Mouse (Mus musculus): ENCODE data around the gene Ift57. TPM values are rescaled to one million over a fixed set of nuclear protein-coding genes. Genes with fewer than 3 reads are reported as not detected.

Gene Ift57
- polyA plus RNA-seq, 1 experiment from 2014 or later: 30.5 TPM

DNA sequence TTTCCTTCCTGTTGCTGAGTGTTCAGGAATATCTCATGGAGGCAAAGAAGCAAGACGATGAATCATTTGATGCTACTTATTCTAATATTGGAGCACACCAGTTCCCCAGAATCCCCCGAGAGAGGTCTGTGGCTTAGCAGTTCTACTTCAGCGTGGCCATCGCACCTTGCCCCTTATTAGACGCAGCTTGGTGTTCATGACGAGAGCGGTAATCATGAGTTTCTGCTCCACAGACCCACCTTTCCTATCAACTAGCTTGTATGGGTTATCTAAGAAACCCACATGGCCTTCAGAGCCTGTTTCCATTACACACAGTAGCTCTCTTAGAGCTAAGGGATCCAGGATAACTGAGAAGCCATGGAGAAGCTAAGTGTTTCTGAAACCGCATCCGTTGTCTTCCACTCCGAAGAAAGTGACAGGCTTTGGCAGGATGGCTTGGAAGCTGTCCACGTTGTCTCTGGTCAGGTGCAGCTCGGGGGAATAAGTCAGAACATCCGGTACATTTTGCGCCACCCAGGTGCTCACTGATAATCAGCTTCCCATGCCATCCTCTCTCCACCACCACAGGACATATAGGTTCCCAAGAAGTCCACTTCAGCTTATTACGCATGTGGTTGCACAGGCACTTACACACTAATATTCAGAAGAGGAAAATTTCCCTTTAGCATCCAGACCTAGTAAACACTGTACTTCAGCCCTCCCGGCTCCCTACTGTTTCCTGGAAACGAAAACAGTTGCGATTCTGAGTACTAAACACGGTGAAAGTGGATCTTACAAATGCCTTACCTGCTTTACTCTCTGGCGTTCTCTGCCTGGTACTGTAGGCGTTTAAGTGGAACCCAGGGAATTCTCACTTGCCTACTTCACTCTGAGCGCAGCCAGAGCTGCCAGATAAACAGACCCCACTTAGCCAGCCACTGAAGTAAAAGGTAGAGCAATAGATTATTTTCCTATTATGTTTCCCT is 76.3 kb downstream of the Ift57 start:
- Histone ChIP-seq H3K36me3 (ENCODE audit: control insufficient read depth, insufficient read depth, low read length) (no peaks in the 10 kb centered on the region), H3K9me3 (ENCODE audit: control insufficient read depth, low read length) (no peaks in the 10 kb centered on the region), H3K4me2 (ENCODE audit: low read depth, low read length, severe bottlenecking) (no peak overlapping the region), H3K27ac (ENCODE audit: low read depth, low read length) (no peak overlapping the region), H3K9ac (ENCODE audit: low read length) (no peak overlapping the region), H3K4me1 (replicated peaks; ENCODE audit: control insufficient read depth, insufficient read depth, low read length) (no peaks in the 10 kb centered on the region), H3K4me3 (ENCODE audit: low read depth, low read length) (no peak overlapping the region), H3K27me3 (ENCODE audit: control insufficient read depth, insufficient read depth, low read length) (no peaks in the 10 kb centered on the region)
- ATAC-seq (replicated peaks; ENCODE audit: low FRiP score): no peak
- DNase-seq (ENCODE audit: low spot score): no peak
- WGBS: 91% methylated on average over 22 of the region's 22 CpGs

DNA sequence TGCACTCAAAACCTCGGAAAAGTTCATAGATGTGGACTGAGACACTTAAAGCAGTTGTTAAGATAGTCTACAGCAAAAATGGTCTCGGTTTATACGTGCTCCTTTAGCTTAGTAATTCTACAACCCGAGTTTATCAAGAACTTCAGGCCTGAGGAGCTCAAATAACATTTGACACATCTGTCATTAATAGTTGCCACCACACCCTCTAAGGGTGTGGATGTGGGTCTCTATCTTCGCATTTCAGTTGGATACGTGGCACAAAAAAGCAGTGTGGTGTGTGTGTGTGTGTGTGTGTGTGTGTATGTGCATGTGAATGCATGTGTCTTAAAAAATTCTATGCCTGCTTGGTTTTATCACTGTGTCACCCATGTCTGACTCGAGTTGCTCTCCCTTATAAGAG is 77.9 kb downstream of the Ift57 start:
- Histone ChIP-seq H3K27ac (ENCODE audit: low read depth, low read length) (no peak overlapping the region), H3K4me3 (ENCODE audit: low read depth, low read length) (no peak overlapping the region), H3K27me3 (ENCODE audit: control insufficient read depth, insufficient read depth, low read length) (no peaks in the 10 kb centered on the region), H3K4me2 (ENCODE audit: low read depth, low read length, severe bottlenecking) (no peak overlapping the region), H3K9me3 (ENCODE audit: control insufficient read depth, low read length) (no peaks in the 10 kb centered on the region), H3K9ac (ENCODE audit: low read length) (no peak overlapping the region), H3K36me3 (ENCODE audit: control insufficient read depth, insufficient read depth, low read length) (no peaks in the 10 kb centered on the region), H3K4me1 (replicated peaks; ENCODE audit: control insufficient read depth, insufficient read depth, low read length) (no peaks in the 10 kb centered on the region)
- DNase-seq (ENCODE audit: low spot score): no peak
- ATAC-seq (replicated peaks; ENCODE audit: low FRiP score): no peak
- 89% methylated on average over 7 of the region's 7 CpGs for WGBS

DNA sequence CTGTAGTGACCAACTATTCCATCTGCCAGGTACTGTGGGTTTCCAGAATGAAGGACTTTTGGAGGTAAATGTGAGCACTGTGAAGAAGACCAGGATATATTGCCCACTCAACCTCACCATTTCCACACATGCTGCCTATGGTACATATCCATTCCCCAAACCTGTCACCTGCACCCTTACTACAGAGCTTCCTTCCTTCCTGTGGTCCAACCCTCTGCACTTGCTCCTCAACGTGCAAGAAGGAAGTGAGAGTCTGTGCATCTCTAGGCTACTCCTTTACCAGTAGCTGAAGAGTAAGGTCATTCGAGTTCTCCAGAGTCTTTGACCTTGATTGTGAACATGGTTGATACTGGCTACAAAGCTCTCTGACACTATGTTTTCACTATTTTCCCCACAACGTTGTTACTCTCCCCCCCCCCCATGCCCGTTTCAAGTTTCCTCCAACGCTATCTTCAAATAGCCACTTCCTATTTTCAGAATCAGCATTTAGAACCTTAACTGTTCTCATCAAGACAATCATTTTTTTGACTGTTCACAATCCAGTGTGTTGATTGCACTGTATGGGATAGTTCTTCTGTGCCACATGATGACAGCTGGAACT is 82.6 kb downstream of the Ift57 start:
- Histone ChIP-seq H3K9ac (ENCODE audit: low read length) (no peak overlapping the region), H3K4me2 (ENCODE audit: low read depth, low read length, severe bottlenecking) (no peak overlapping the region), H3K27ac (ENCODE audit: low read depth, low read length) (no peak overlapping the region), H3K9me3 (ENCODE audit: control insufficient read depth, low read length) (no peaks in the 10 kb centered on the region), H3K4me1 (replicated peaks; ENCODE audit: control insufficient read depth, insufficient read depth, low read length) (no peaks in the 10 kb centered on the region), H3K4me3 (ENCODE audit: low read depth, low read length) (no peak overlapping the region), H3K27me3 (ENCODE audit: control insufficient read depth, insufficient read depth, low read length) (no peaks in the 10 kb centered on the region), H3K36me3 (ENCODE audit: control insufficient read depth, insufficient read depth, low read length) (no peaks in the 10 kb centered on the region)
- no peak for ATAC-seq (replicated peaks; ENCODE audit: low FRiP score)
- no peak for DNase-seq (ENCODE audit: low spot score)
- WGBS: 91% methylated on average over 5 of the region's 5 CpGs

DNA sequence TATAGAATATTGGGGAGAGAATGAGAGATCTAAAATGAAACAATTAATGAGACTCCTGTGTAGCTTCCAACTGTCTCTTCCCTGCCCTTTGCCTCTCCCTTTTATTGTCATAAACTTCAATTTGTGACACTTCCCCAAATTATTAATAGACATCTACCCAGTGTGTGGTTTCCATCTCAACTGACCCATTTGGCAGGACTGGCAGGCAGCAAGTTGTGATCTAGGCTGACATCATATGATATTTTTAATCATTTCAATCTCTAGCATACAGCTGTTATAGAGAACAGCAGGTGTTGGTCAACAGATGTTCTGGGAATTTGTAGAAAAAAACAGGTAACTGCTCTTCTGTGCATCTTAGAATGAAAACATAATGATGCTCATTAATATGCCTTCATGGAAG is 84.3 kb downstream of the Ift57 start:
- no peak overlapping the region for H3K4me3 ChIP-seq (ENCODE audit: low read depth, low read length)
- ATAC-seq (replicated peaks; ENCODE audit: low FRiP score) (no peak), DNase-seq (ENCODE audit: low spot score) (no peak)
- no peak overlapping the region for H3K4me2 ChIP-seq (ENCODE audit: low read depth, low read length, severe bottlenecking)
- H3K27ac ChIP-seq (ENCODE audit: low read depth, low read length): no peak overlapping the region
- no peaks in the 10 kb centered on the region for H3K36me3 ChIP-seq (ENCODE audit: control insufficient read depth, insufficient read depth, low read length)
- no peaks in the 10 kb centered on the region for H3K4me1 ChIP-seq (replicated peaks; ENCODE audit: control insufficient read depth, insufficient read depth, low read length)
- no peaks in the 10 kb centered on the region for H3K27me3 ChIP-seq (ENCODE audit: control insufficient read depth, insufficient read depth, low read length)
- H3K9ac ChIP-seq (ENCODE audit: low read length): no peak overlapping the region
- H3K9me3 ChIP-seq (ENCODE audit: control insufficient read depth, low read length): no peaks in the 10 kb centered on the region

DNA sequence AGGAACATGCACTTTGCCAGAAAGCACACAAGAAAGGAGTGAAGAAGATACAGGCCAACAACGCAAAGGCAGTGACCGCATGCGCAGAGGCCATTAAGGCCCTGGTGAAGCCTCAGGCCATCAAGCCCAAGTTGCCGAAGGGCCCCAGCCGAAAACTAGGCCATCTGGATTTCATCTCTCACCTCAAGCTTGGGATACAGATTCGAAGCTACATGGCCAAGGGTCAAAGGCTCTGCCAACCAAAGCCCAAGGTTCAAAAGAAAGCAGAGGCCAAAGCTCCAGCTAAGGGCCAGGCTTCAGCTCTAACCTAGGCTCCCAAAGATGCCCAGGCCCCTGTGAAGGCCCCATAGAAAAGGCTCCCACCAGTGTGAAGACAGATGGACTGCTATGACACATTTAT is 87.1 kb downstream of the Ift57 start:
- WGBS: 94% methylated on average over 6 of the region's 6 CpGs
- H3K27ac ChIP-seq (ENCODE audit: low read depth, low read length): no peak overlapping the region
- H3K4me1 ChIP-seq (replicated peaks; ENCODE audit: control insufficient read depth, insufficient read depth, low read length): no peaks in the 10 kb centered on the region
- H3K9ac ChIP-seq (ENCODE audit: low read length): no peak overlapping the region
- no peaks in the 10 kb centered on the region for H3K36me3 ChIP-seq (ENCODE audit: control insufficient read depth, insufficient read depth, low read length)
- no peaks in the 10 kb centered on the region for H3K27me3 ChIP-seq (ENCODE audit: control insufficient read depth, insufficient read depth, low read length)
- DNase-seq (ENCODE audit: low spot score) (no peak), ATAC-seq (replicated peaks; ENCODE audit: low FRiP score) (no peak)
- H3K4me2 ChIP-seq (ENCODE audit: low read depth, low read length, severe bottlenecking): no peak overlapping the region
- H3K4me3 ChIP-seq (ENCODE audit: low read depth, low read length): no peak overlapping the region
- no peaks in the 10 kb centered on the region for H3K9me3 ChIP-seq (ENCODE audit: control insufficient read depth, low read length)

DNA sequence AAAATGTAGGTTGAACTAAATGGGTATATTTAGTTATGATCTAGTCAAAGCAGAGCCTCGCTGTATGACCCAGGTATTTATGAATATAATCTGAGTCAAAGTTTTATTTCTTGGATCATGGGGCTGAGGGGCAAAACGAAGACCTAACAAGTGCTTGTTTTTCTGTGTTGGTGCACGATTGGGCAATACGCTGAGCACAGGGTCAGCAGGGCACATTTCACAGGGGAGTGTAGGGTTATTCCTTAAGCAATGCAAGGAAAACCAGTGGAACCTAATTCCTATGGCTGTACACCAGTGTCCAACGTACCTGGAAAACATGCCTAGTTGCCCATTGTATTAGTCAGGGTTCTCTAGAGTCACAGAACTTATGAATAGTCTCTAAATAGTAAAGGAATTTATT is 88.7 kb downstream of the Ift57 start:
- H3K27me3 ChIP-seq (ENCODE audit: control insufficient read depth, insufficient read depth, low read length): no peaks in the 10 kb centered on the region
- ATAC-seq (replicated peaks; ENCODE audit: low FRiP score): no peak
- no peaks in the 10 kb centered on the region for H3K9me3 ChIP-seq (ENCODE audit: control insufficient read depth, low read length)
- no peak overlapping the region for H3K4me3 ChIP-seq (ENCODE audit: low read depth, low read length)
- H3K9ac ChIP-seq (ENCODE audit: low read length): no peak overlapping the region
- WGBS: 85% methylated on average over 5 of the region's 5 CpGs
- H3K27ac ChIP-seq (ENCODE audit: low read depth, low read length): no peak overlapping the region
- no peaks in the 10 kb centered on the region for H3K36me3 ChIP-seq (ENCODE audit: control insufficient read depth, insufficient read depth, low read length)
- no peak overlapping the region for H3K4me2 ChIP-seq (ENCODE audit: low read depth, low read length, severe bottlenecking)
- H3K4me1 ChIP-seq (replicated peaks; ENCODE audit: control insufficient read depth, insufficient read depth, low read length): no peaks in the 10 kb centered on the region
- DNase-seq (ENCODE audit: low spot score): no peak

DNA sequence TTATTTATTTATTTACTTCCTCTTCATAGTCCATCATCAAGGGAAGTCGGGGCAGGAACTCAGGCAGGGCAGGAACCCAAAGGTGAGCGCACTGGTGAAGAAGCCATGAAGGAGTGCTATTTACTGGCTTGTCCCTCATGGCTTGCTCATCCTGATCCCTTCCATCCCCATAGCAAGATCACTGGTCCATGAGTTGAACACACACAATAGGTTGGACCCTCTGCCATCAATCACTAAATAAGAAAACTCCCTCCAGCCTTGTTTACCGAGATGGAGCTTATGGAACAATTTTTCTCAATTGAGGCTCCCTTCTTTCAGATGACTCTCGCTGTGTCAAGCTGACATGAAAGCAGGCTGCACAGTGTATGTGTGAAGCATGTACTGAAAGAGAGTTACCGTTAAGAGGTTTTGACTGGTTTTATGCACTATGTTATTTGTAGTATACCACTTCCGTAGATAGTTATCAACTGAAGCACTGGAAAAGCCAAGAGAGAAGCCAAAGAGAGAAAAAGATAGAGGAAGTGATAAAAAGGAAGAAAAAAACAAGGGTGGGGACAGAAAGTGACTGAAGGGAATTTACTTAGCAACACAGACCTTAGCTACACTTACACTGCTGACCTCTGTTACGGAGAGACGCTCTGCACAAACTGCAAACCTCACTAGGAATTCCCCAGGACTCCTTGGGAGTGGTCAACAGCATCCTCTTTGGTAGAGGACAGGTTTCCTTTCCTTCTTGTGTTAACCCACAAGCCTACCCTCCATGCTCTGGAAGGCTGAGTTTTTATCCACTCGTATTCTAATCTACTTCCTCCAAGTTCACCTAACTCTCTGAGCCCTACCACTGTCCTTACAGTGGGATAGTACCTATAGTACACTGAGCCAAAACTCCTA is 91.8 kb downstream of the Ift57 start:
- Histone ChIP-seq H3K36me3 (ENCODE audit: control insufficient read depth, insufficient read depth, low read length) (no peaks in the 10 kb centered on the region), H3K9ac (ENCODE audit: low read length) (no peak overlapping the region), H3K9me3 (ENCODE audit: control insufficient read depth, low read length) (no peaks in the 10 kb centered on the region), H3K27ac (ENCODE audit: low read depth, low read length) (no peak overlapping the region), H3K4me1 (replicated peaks; ENCODE audit: control insufficient read depth, insufficient read depth, low read length) (no peaks in the 10 kb centered on the region), H3K4me3 (ENCODE audit: low read depth, low read length) (no peak overlapping the region), H3K27me3 (ENCODE audit: control insufficient read depth, insufficient read depth, low read length) (no peaks in the 10 kb centered on the region), H3K4me2 (ENCODE audit: low read depth, low read length, severe bottlenecking) (no peak overlapping the region)
- ATAC-seq (replicated peaks; ENCODE audit: low FRiP score) (no peak), DNase-seq (ENCODE audit: low spot score) (no peak)
- 89% methylated on average over 9 of the region's 9 CpGs for WGBS

DNA sequence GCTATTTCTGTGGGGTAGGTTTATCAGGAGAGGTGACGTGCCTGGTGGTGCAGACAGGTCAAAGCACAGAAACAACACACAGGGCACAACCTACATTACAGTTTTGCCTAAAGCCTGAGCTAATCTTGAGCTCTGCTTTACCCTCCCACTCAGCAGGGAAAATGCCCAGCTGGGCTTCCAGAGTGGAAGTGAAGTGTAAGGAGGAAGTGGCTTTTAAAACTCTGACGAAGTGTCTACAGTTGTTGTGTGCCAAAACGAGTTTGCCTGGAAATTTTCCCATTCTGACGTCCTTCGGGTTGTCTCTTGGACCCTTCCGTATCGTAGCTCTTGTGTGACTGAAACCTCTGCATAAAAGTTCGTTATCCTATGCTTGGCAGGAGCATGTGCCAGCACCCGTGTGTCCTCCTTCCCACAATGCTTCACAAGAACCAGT is 93.4 kb downstream of the Ift57 start:
- Histone ChIP-seq H3K27ac (ENCODE audit: low read depth, low read length) (no peak overlapping the region), H3K4me2 (ENCODE audit: low read depth, low read length, severe bottlenecking) (no peak overlapping the region), H3K36me3 (ENCODE audit: control insufficient read depth, insufficient read depth, low read length) (no peaks in the 10 kb centered on the region), H3K27me3 (ENCODE audit: control insufficient read depth, insufficient read depth, low read length) (no peaks in the 10 kb centered on the region), H3K9ac (ENCODE audit: low read length) (no peak overlapping the region), H3K4me3 (ENCODE audit: low read depth, low read length) (no peak overlapping the region), H3K4me1 (replicated peaks; ENCODE audit: control insufficient read depth, insufficient read depth, low read length) (no peaks in the 10 kb centered on the region), H3K9me3 (ENCODE audit: control insufficient read depth, low read length) (no peaks in the 10 kb centered on the region)
- WGBS: 81% methylated on average over 9 of the region's 9 CpGs
- no peak for ATAC-seq (replicated peaks; ENCODE audit: low FRiP score)
- no peak for DNase-seq (ENCODE audit: low spot score)

Measured in forebrain, embryonic 11.5 days (tissue).